Mouse (Mus musculus): ENCODE data around the gene Trim2.

GRCm38 (mm10) chr3:84235420-84236304 lies 71.0 kb downstream of the Trim2 start:
- TF ChIP-seq USF1 (IDR thresholded peaks at IDR 0.05; ENCODE audit: low read depth) (no peak), MYOD1 (IDR thresholded peaks at IDR 0.05; ENCODE audit: control insufficient read depth, insufficient read length, low read depth) (no peak), CTCF (IDR thresholded peaks at IDR 0.05; ENCODE audit: control insufficient read depth, insufficient read depth, insufficient read length) (no peak)

Measured in C2C12 (cell line).